Mouse (Mus musculus) fibroblast of lung, adult 2 months (primary cell): ENCODE data around the gene Kcne3.

Experiments
- DNase-seq: peaks from one replicate; pipeline ENCODE4 v3.0.0-alpha.2; 2011; ENCODE audit warnings: low read depth

Kcne3 gene

GRCm38 (mm10) chr7:100176269-100176668 is at the start of gene Kcne3:
Gene Kcne3 (plus strand): TSS chr7:100176502.
- no peak for DNase-seq

GRCm38 (mm10) chr7:100126514-100126913 is 49.8 kb upstream of the Kcne3 start:
- DNase-seq: no peak

DNA sequence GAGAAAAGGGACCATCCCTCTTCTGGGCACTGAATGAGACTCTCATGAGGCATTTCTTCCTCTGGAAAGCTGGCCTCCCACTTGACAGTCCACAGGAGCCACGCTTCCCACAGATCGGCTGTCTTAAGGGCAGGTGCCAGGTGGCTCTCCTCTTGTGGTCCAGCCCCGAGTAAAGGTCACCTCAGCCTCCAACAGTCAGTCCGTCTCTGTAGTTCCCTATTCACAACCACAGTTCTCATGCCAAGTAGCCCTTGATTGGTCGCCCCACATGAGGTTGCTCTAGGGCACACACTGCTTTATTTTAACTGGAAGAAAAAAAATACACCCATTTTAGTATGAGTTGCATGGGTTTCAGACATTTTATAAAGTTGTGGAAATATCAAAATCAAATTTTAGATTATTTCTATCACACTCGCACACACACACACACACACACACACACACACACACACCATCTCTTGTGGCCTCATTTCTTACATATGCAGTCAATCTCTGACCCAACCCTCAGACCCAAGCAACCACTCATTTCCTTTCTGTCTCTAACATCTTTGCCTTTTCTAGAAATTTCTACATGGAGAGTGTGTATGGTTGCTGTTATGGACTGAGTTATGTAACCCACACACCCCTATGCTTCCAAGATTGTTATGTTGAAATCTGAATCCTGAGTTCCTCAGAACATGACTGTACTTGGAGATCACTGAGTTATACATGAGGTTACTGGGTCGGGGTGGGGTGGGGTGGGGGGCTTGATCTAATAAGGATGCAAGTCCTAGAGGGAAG is 47.9 kb upstream of the Kcne3 start:
- no peak for DNase-seq

- no peak for DNase-seq
Measured at GRCm38 (mm10) chr7:100130592-100130991, 45.7 kb upstream of the Kcne3 start.

GRCm38 (mm10) chr7:100132379-100132778 is 43.9 kb upstream of the Kcne3 start:
- DNase-seq: no peak

GRCm38 (mm10) chr7:100137038-100137437 is 39.3 kb upstream of the Kcne3 start:
- DNase-seq: no peak

DNA sequence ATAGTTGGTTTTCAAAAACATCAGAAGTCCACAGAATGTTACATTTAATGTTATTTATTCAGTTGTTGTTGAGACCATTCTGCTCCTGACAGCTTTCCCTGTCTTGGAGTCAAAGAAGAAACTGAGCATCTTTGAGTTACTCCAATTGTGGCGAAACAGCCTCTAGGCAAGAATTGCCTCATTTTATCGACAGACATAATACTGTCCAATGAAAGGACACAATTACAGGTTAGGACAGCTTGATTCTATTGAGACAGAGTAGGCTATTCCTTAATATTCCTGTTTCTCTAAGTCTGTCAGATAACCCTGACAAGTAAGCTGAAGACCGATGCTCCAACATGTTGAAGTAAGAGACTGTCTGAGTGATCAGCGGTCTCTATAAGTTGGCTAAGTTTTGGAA is 38.2 kb upstream of the Kcne3 start:
- DNase-seq: no peak

DNA sequence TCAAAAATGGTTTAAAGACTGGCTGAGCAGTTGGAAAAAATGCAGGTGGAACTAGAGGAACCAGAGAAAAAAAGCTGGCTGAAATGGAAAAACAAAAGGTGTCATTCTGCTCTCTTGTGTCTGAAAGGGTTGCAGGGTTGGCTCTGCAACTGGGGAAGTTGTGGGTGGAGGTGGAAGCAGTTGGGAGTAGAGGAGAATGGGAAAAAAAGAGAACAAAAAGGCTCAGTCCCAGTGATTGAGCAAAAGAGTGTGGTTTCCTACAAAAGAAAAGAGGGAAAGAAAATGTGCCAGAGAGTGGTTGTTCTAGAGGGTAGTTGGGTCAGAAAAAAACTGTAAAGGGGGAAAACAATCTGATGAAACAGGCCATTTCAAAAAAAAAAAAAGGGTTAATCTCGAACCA is 35.7 kb upstream of the Kcne3 start:
- no peak for DNase-seq

- DNase-seq: peak; percentile 3
Measured at GRCm38 (mm10) chr7:100148586-100148985, 27.7 kb upstream of the Kcne3 start.

- no peak for DNase-seq
Measured at GRCm38 (mm10) chr7:100150086-100150485, 26.2 kb upstream of the Kcne3 start.

GRCm38 (mm10) chr7:100150626-100151025 is 25.7 kb upstream of the Kcne3 start:
- no peak for DNase-seq

- DNase-seq: no peak
Measured at GRCm38 (mm10) chr7:100157669-100158068, 18.6 kb upstream of the Kcne3 start.

DNA sequence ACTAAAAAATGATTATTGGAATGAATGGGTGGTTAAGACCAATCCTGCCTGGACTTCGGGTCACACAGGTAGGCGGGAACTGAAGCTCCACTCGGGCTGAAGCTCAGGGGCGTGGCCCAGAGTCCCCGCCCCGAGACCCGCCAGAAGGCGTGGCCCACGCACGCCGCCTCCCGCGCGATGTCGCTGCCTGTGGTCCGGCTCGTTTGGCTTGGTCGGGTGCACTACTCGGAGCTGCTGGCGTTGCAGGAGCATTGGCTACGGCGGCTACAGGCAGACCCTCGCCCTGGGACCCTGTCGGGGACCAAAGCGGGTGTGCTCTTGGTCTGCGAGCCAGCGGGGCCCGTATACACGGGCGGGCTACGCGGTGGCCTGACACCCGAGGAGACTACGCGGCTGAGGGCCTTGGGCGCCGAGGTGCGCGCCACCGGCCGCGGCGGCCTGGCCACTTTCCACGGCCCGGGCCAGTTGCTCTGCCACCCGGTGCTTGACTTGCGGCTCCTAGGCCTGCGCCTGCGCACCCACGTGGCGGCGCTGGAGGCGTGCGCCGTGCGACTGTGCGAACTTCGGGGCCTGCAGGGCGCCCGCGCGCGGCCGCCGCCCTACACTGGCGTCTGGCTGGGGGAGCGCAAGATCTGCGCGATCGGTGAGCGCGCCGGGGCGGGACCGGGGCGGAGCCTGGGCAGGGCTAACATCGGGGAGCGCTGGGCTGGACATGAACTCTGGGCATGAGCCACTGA is 17.0 kb upstream of the Kcne3 start, which contains the start of gene Lipt2:
Lipt2 (plus strand) TSS at position 173 of the 737 bp plus-strand sequence.
- DNase-seq: peak; percentile 91

DNA sequence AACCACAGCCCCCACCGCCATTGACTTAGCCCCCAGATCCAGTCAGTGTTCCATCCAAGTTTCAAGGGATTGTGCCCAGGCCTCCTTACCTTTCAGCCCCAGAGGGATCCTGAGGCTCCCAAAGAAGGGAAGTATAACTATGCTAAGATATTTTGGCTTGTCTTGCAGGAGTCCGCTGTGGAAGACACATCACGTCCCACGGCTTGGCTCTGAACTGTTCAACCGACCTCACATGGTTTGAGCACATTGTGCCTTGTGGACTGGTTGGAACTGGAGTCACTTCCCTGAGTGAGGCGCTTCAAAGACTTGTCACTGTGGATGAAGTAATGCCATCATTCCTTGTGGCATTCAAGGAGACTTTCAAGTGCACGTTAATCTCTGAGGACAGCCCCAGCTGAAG is 16.3 kb upstream of the Kcne3 start:
- DNase-seq: no peak

DNA sequence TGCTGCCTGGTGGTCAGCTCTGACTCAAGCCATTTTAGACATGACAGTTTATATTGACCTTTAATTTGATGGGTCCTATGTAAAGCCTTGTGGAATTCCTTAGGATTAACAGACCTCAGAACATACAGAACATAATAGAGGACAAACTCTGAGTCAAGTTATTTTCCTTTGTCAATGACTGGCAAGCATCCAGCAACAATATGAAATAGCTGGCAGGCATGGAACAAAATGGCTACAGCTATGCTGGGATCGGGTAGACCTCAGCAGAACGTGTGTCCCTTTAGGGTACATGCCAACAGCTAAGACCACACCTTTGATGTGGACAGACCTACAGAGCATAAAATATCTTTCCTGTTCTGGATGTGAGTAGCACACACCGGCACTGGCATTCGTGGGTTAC is 12.8 kb upstream of the Kcne3 start:
- no peak for DNase-seq

GRCm38 (mm10) chr7:100168654-100169053 is 7.6 kb upstream of the Kcne3 start:
- no peak for DNase-seq

DNA sequence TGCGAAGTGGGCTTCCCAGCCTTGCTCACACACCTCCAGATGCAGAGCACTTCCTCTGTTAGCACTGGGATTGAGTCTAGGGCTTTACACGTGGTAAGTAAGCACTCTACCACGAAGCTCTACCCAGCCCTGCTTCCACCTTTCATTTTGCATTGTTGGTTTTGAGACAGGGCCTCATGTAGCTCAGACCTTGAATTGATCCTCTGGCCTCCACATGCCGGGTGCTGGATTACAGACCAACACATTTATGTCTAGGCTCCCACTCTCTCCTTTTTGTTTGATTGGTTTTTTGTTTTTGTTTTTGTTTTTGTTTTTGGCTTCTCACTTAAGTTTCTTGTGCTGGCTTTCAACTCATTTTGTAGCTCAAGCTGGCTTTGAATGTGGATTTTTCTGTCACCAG is 5.5 kb upstream of the Kcne3 start:
- DNase-seq: no peak

DNA sequence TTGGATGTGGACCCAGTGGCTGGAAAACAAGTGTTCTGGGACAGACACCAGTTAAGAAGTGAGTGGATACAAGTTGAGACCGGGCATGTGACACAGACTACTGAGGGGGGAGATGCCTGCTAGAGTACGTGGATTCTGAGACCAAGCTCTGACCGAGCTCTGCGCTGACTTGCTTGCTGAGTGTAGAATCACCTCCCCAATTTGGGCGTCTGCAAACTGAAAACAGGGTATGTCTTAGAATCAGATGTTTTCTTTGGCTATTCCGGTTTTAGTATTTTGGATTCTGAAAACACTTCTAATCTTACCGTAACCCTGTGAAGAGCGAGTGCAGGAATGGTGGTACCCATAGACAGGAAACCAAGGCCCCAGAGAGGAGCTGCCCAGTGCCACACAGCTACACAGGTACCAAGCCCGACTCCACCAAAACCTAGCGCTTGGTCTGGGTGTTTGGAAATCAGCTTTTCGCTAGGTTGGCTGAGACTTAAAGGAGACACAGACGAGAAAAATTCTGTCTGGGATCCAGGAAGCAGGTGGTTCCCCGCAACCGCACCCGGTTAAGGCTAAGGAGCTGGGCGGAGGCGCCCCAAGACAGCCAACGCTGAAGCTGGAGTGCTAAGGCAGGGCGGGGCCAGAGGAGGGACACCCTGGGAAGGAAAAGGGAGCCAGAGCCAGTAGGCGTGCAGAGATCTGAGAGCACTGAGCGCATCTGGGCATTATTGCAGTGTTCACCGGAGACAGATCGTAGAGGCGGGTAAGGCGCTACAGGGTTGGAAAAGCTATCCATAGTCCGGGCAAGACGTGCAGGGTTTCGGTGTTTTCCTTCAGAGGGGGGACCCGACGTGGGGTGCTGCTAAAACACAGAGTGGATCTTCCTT is 2.0 kb downstream of the Kcne3 start:
- DNase-seq: no peak

DNA sequence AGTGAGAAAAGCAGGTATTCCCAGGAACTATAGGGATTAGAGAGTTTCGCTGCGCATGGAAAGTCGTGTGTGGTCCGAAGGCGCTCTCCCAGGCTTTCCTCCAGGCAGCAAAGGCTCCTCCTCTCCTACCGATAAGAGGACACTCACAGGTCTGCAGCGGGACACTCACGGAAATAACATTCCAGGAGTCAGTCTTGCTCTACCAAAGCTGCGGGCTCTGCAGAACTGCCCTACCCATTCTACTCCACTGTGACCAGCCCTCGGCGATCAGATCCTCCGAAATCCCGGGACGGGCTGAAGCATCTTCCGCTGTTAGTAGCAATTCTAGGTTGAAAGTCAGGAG is 2.6 kb downstream of the Kcne3 start:
- no peak for DNase-seq

DNA sequence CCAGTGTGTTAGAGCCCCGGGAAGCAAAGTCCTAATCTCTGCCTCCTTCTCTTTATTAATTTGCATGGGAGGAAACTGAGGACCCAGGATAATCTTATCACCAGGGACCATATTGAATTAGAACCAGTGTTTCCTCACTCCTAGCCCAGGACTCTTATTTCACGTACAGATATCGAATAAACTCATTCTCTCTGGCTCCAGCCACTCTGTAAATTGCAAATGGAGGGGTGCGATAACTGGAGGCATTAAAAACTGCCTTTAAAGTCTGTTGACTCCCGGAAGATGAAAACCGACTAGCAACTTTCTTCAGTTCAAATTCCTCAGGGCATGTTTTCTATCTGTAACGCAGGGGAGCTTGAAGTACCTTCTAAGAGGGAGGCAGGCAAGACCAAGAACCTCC is 3.1 kb downstream of the Kcne3 start:
- no peak for DNase-seq

DNA sequence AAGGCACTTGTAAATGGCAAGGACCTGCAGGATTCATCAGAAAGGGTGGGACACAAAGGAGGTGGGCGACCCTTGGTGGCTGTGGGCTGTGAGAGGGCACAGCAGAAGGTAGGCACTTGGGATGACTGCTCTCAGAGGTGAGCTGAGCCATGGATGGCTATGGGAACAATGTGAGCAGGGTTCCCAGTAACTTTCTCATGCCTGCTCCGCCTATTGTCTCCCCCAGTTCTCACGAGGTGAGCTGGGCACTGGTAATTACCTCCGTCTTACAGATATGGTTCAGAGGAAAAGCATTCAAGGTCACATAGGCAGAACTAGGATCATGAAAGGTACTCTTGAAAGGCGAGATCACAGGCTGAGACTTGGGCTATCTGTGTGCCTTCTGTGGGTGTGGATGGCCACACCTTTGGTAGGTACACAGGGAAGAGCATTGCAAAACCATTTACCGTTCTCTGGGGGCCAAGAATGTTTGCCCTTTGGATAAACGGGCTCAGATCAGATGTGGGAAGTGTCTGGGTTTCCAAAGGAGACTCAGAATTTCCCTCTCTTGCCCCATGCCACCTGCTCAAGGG is 3.6 kb downstream of the Kcne3 start:
- no peak for DNase-seq

- no peak for DNase-seq
Measured at GRCm38 (mm10) chr7:100181176-100181575, 4.9 kb downstream of the Kcne3 start.
